Mouse (Mus musculus) gonadal fat pad, adult 2 months (tissue): ENCODE data around the gene Cmtr1. TPM values are rescaled to one million over a fixed set of nuclear protein-coding genes. Genes with fewer than 3 reads are reported as not detected.

Source experiments
- DNase-seq: peaks from one replicate; pipeline ENCODE4 v3.0.0-alpha.2; 2012; ENCODE audit warnings: low read depth
- polyA plus RNA-seq: library from polyadenylated mRNA; depleted of rRNA; stranded (reverse); fragments of >200 nt; gene quantifications from 2 replicates; pipeline ENCODE4 v1.2.3, GENCODE M21; 2012

Gene Cmtr1
- polyA plus RNA-seq, 1 experiment, result 29.9 TPM

DNA sequence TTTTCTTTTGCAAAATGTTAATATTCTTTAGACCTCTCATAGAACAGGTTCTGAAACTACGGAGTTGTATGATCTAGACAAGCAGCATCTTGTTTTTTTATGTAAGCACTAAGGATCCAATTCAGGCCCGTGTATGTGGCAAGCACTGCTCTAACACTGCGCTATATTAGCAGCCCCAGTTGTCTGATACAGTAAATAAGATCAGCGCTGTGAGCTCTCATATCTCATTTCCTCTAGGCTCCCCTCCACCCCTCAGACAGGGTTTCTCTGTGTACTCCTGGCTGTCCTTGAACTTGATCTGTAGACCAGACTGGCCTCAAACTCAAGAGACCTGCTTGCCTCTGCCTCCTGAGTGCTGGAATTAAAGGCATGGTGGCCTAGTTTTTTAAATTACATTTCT is 8.6 kb downstream of the Cmtr1 start:
- DNase-seq, result no peak

DNA sequence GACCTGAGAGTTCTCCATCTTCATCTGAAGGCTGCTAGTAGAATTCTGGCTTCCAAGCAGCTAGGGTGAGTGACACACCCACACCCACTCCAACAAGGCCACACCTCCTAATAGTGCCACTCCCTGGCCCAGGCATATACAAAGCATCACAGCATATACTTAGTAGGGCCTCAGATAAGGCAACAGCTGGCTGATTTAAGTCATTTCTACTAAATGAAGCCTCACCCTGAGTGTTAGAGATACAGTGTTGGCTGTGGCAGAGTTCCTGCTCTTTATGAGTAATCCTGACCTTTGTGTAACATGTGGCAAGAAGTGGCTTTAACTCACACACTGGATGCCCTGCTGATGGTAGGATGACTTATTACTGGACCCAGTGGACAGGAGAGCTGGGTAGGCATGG is 9.5 kb downstream of the Cmtr1 start:
- no peak for DNase-seq

GRCm38 (mm10) chr17:29671021-29671420 is 10.6 kb downstream of the Cmtr1 start:
- no peak for DNase-seq

GRCm38 (mm10) chr17:29673325-29673724 is 12.9 kb downstream of the Cmtr1 start:
- DNase-seq, result no peak

DNA sequence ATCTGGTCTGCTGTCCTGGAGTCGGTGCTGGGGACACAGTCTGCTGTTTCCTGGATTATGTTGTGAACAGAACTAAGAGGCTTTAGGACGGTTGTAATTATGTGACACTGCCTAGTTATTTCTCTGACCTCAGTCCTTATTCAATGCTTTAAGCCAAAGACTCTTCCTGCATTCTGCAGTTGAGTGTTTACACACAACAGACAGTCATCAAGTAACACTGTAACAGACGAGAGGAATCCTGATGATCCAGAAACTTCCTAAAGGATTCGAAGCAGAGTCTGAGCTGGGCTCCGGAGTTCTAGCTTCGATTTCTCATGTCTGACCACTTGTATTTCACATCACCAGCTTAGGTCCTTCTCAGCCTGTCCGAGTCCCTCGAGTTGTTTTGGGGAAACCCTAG is 18.1 kb downstream of the Cmtr1 start:
- DNase-seq, result no peak

DNA sequence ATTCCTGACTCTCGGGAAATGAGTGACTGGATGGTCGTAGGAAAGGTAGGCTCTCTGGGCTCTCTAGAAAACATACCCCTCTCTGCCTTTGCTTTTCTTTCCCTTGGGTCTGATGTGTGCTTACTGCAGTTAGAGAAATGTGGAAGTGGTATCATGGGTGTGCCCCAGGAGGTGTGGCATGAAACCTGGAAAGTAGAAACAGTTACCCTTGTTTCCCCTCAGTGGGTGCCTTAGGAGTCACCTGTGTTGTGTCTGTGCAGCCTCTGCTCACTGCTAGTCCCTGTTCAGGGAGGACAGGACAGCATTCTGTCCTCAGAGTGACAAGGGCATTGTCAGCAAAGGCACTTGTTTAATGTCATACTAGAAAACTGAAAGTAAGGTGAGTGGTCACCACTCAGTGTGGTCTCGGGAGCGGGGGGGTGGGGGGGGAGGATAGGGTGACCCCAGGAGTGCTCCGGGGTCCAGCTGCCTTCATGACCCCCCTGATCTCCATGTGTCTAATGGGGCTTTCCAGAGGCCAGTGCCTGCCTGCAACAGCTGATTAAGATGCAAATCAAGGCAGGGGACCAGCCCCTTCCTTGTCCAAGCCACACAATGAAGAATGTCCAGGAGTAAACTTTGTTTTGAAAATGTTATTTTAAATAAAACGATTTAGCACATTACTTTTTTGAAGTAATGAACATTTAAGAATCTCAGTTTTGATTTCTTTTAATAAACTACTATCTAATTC is 18.8 kb downstream of the Cmtr1 start:
- no peak for DNase-seq

- DNase-seq, result no peak
Observed at GRCm38 (mm10) chr17:29680174-29680573, 19.8 kb downstream of the Cmtr1 start.

GRCm38 (mm10) chr17:29680921-29681320 is 20.5 kb downstream of the Cmtr1 start:
- DNase-seq, result no peak

DNA sequence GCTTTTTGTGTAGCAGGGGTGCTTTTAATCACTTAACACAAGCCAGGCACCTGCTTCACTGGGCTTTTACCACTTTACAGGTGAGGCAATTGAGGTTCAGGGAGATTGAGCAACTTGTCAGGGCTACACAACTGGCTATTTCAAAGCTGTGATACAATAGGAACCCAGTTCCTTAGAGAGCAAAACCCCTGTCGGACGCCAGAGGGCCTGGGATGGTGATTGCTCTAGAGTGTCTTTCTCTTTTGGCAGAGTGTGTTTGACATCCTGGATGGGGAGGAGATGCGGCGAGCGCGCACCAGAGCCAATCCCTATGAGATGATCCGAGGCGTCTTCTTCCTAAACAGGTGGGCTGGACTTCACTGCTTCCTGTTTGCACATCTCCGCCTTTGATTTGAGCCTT is 21.3 kb downstream of the Cmtr1 start:
- no peak for DNase-seq

- no peak for DNase-seq
Observed at GRCm38 (mm10) chr17:29682261-29682660, 21.9 kb downstream of the Cmtr1 start.

GRCm38 (mm10) chr17:29683127-29683526 is 22.7 kb downstream of the Cmtr1 start:
- no peak for DNase-seq

DNA sequence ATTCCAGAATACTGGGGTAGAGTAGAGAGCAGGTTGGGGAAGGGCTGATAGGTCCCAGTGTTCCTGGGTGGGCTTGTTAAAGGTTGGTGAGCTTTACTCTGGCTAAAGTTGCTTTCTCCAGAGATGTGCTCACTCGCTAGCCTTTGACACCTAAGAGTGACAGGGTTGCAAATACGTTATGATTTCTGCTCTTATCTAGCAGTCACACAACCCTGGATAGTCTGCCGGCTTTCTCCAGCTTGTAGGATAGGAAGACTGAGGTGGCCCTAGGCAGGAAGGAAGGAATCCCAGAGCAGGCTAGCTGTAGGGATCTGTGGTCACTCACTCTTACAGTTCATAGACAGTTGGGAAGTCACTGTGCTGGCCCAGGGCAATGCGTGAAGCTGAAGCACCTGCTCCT is 23.9 kb downstream of the Cmtr1 start:
- no peak for DNase-seq

GRCm38 (mm10) chr17:29686771-29687170 is 26.4 kb downstream of the Cmtr1 start:
- DNase-seq, result no peak

- DNase-seq, result no peak
Observed at GRCm38 (mm10) chr17:29687373-29687772, 27.0 kb downstream of the Cmtr1 start.

DNA sequence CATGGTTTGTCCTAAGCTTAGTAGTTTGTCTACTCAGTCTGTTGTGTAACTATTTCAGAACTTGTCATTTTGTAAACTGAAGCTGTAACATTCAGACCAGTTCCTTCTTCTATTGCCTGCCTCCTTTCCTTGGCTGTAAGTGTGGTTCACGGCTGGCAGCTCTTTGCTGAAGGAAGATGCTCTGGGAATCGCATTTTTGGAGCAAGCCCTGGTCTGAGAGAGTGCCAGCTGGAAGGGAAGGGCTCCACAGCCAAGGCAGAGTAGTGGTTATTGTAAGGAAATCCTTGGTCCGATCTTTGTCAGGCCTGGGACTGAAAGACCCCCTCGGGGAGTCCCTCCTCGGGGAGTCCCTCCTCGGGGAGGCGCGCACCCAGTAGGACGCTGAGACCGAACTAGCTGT is 28.2 kb downstream of the Cmtr1 start:
- DNase-seq, result no peak

- DNase-seq, result no peak
Observed at GRCm38 (mm10) chr17:29690257-29690656, 29.9 kb downstream of the Cmtr1 start.

DNA sequence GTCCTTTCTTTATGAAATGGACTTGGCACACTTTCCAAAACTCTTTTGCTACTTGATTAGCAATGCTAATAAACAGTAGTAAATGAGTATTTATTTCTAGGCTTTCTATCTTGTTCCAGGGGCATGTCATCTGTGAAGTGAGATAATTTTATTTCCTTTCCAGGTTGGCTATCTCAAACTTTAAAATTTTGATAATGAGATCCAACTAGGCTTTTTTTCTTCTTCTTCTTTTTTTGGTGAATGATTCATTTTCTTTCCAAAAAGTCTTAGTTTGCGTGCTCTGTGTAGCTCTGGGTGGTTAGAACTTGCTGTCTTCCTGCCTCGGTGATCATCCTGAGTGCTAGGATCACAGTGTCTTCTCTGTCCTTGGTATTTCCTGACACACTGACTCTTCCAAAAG is 32.4 kb downstream of the Cmtr1 start:
- DNase-seq, result no peak

GRCm38 (mm10) chr17:29693571-29693970 is 33.2 kb downstream of the Cmtr1 start:
- DNase-seq, result no peak

- no peak for DNase-seq
Observed at GRCm38 (mm10) chr17:29694516-29694915, 34.1 kb downstream of the Cmtr1 start.

- DNase-seq, result no peak
Observed at GRCm38 (mm10) chr17:29696940-29697339, 36.5 kb downstream of the Cmtr1 start.

DNA sequence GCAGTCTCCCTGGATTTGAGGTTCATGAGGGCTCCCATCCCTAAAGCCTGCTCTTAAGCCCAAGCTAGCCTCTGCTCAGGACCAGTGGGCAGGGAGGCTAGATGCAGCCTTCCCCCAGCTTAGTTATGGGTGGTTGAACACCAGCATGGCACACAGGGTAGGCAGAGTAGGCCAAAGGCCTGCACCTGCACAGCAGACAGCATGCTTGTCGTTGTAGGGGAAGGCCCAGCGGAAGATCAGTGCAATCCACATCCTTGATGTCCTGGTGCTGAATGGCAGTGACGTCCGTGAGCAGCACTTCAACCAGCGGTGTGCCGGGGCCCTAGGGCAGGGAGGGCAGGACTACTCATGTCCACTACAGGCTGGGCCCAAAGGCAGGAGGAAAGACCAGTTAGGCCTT is 38.0 kb downstream of the Cmtr1 start:
- no peak for DNase-seq

DNA sequence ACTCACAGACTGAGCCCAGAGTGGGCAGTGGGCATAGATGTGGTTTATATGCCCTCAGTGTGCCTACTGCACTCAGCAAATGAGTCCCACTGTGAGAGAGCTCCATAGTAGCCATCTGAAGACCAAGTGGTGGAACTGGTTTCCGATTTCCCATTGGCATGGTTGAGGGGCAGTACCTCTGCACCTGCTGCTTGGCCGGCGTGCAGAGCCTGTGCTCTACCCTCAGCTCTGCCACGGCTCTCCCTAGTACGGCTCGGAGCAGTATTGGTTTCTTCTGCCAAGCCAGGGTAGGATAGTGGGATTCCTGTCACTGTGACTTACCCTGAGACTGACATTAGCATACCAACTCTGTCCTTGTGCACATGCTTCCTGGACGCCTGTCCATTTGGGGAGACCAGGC is 40.2 kb downstream of the Cmtr1 start:
- DNase-seq, result no peak

- DNase-seq, result no peak
Observed at GRCm38 (mm10) chr17:29702938-29703710, 42.7 kb downstream of the Cmtr1 start.
